Mouse (Mus musculus) small intestine, adult 2 months (tissue): Measurements from ENCODE around the gene Prph2. TPM values are rescaled to one million over a fixed set of nuclear protein-coding genes. Genes with fewer than 3 reads are reported as not detected.

ENCODE experiments used
- H3K27ac ChIP-seq: fragments of 200-500 bp; 2 replicates; pipeline ENCODE4 v1.5.1; 2012; ENCODE audit warnings: low read depth, low read length, control low read depth, inconsistent platforms; ENCODE audit not compliant: insufficient read depth
- H3K27me3 ChIP-seq: fragments of 200-500 bp; 2 replicates; pipeline ENCODE4 v1.6.1; 2012; ENCODE audit warnings: mild to moderate bottlenecking, moderate library complexity, low read length, inconsistent platforms; ENCODE audit not compliant: control insufficient read depth, insufficient read depth
- H3K36me3 ChIP-seq: fragments of 200-500 bp; 2 replicates; pipeline ENCODE4 v1.6.1; 2012; ENCODE audit warnings: mild to moderate bottlenecking, low read length, control low read depth, inconsistent platforms; ENCODE audit not compliant: control insufficient read depth, insufficient read depth
- H3K4me1 ChIP-seq: fragments of 200-500 bp; 2 replicates; pipeline ENCODE4 v1.6.1; 2012; ENCODE audit warnings: low read length, inconsistent platforms, mixed read lengths; ENCODE audit not compliant: control insufficient read depth, insufficient read depth, insufficient read length
- H3K4me3 ChIP-seq: fragments of 200-500 bp; 2 replicates; pipeline ENCODE4 v1.5.1; 2012; ENCODE audit warnings: low read depth, mild to moderate bottlenecking, control low read depth, inconsistent platforms, low read length, moderate library complexity
- CTCF ChIP-seq: fragments of 200-500 bp; IDR thresholded peaks from 2 replicates; pipeline ENCODE4 v1.5.1; 2012; ENCODE audit warnings: low read depth, mild to moderate bottlenecking, control low read depth, inconsistent platforms, low read length, moderate library complexity, mixed read lengths; ENCODE audit not compliant: insufficient replicate concordance, insufficient read length; ENCODE audit errors: extremely low read depth
- POLR2A ChIP-seq: fragments of 200-500 bp; IDR thresholded peaks from 2 replicates; pipeline ENCODE4 v1.6.1; 2012; ENCODE audit warnings: low read depth, mild to moderate bottlenecking, control low read depth, inconsistent platforms, low read length, moderate library complexity
- WGBS: fragments of 180-500 bp; shearing (Covaris S2); methylation state at CpG from one replicate; pipeline ENCODE4 v1.1.7; 2018; 5-methylcytosine and 5-hydroxymethylcytosine counted together
- polyA plus RNA-seq: library from polyadenylated mRNA; depleted of rRNA; stranded (reverse); fragments of >200 nt; gene quantifications from 2 replicates; pipeline ENCODE4 v1.2.3, GENCODE M21; 2012

Prph2 gene
- polyA plus RNA-seq, 1 experiment = not detected

- peak overlapping the region; percentile 85 for H3K4me3 ChIP-seq
- TF ChIP-seq CTCF (no peak), POLR2A (no peak)
- 1% methylated on average over 64 of the region's 64 CpGs for WGBS
- no peaks in the 10 kb centered on the region for H3K27me3 ChIP-seq
- peaks cover 16% of the 10 kb centered on the region; the same call in 1 of the 2 replicates for H3K4me1 ChIP-seq
- peak overlapping the region; percentile 86 for H3K27ac ChIP-seq
- no peaks in the 10 kb centered on the region for H3K36me3 ChIP-seq
Observed at GRCm38 (mm10) chr17:46890843-46891594, 19.2 kb upstream of the Prph2 start.

DNA sequence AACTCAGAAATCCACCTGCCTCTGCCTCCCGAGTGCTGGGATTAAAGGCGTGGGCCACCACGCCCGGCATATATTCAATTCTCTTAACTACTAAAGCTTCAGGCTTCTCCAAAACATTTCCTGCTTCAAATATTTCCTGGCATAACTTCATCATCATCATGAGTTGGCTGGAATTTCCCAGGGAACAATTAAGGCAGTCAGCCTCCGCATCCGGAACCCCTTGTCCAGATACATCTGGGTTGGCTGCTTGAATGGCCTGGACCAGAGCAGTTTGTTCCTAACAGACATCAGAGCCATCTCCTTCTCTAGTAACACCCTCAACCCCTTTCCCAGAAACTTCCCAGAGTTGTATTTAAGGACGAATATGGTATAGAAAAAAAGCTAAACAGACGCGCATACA is 14.8 kb upstream of the Prph2 start:
- peaks cover 23% of the 10 kb centered on the region; the same call in 1 of the 2 replicates for H3K4me1 ChIP-seq
- no peak overlapping the region for H3K4me3 ChIP-seq
- TF ChIP-seq CTCF (no peak), POLR2A (no peak)
- H3K27ac ChIP-seq = no peak overlapping the region
- 78% methylated on average over 9 of the region's 9 CpGs for WGBS
- H3K36me3 ChIP-seq = no peaks in the 10 kb centered on the region
- H3K27me3 ChIP-seq = no peaks in the 10 kb centered on the region

GRCm38 (mm10) chr17:46897221-46897950 is 12.9 kb upstream of the Prph2 start:
- H3K4me3 ChIP-seq = no peak overlapping the region
- H3K27me3 ChIP-seq = no peaks in the 10 kb centered on the region
- no peaks in the 10 kb centered on the region for H3K36me3 ChIP-seq
- peaks cover 14% of the 10 kb centered on the region; the same call in 1 of the 2 replicates for H3K4me1 ChIP-seq
- TF ChIP-seq POLR2A (no peak), CTCF (no peak)
- no peak overlapping the region for H3K27ac ChIP-seq
- WGBS = 59% methylated on average over 13 of the region's 13 CpGs

GRCm38 (mm10) chr17:46900941-46901340 is 9.3 kb upstream of the Prph2 start:
- WGBS = 63% methylated on average over 2 of the region's 2 CpGs
- TF ChIP-seq CTCF = no peak
- TF ChIP-seq POLR2A = no peak
- Histone ChIP-seq H3K4me3 (no peak overlapping the region), H3K27me3 (no peaks in the 10 kb centered on the region), H3K4me1 (peaks cover 11% of the 10 kb centered on the region; the same call in 1 of the 2 replicates), H3K27ac (no peak overlapping the region), H3K36me3 (no peaks in the 10 kb centered on the region)

- 19% methylated on average over 19 of the region's 19 CpGs for WGBS
- Histone ChIP-seq H3K36me3 (no peaks in the 10 kb centered on the region), H3K27ac (no peak overlapping the region), H3K27me3 (no peaks in the 10 kb centered on the region), H3K4me3 (no peak overlapping the region), H3K4me1 (no peaks in the 10 kb centered on the region)
- TF ChIP-seq CTCF (peak; percentile 90; the same call in 1 of the 2 replicates), POLR2A (no peak; the same call in 1 of the 2 replicates)
Observed at GRCm38 (mm10) chr17:46903876-46904490, 6.3 kb upstream of the Prph2 start.

GRCm38 (mm10) chr17:46912331-46912730 is 2.1 kb downstream of the Prph2 start:
- Histone ChIP-seq H3K36me3 (no peaks in the 10 kb centered on the region), H3K4me1 (no peaks in the 10 kb centered on the region), H3K27me3 (no peaks in the 10 kb centered on the region), H3K4me3 (no peak overlapping the region), H3K27ac (no peak overlapping the region)
- TF ChIP-seq POLR2A (no peak), CTCF (no peak)
- WGBS = 43% methylated on average over 6 of the region's 6 CpGs

GRCm38 (mm10) chr17:46915129-46915528 is 4.9 kb downstream of the Prph2 start:
- H3K4me3 ChIP-seq = no peak overlapping the region
- no peak overlapping the region for H3K27ac ChIP-seq
- WGBS = 31% methylated on average over 3 of the region's 3 CpGs
- H3K4me1 ChIP-seq = no peaks in the 10 kb centered on the region
- H3K27me3 ChIP-seq = no peaks in the 10 kb centered on the region
- TF ChIP-seq CTCF (no peak), POLR2A (no peak)
- no peaks in the 10 kb centered on the region for H3K36me3 ChIP-seq
